Mouse (Mus musculus) embryonic facial prominence, embryonic 12.5 days (tissue): ENCODE results near the gene Zfp940. TPM values are rescaled to one million over a fixed set of nuclear protein-coding genes. Genes with fewer than 3 reads are reported as not detected.
A peak's percentile ranks its signal among the peaks of the same experiment; 100 is the strongest.
"Not testable (repeated sequence)": the region's sequence is repeated elsewhere in the genome, so short reads cannot be mapped to it uniquely, and the experiment has no call there.

Experiments used
- ATAC-seq: fragments of 200-750 bp; cut with Nextera tagmentation; 2 replicates; pipeline ENCODE4 v1.8.0; 2017; ENCODE audit not compliant: insufficient number of reproducible peaks, insufficient read depth, low FRiP score, low TSS enrichment
- H3K27ac ChIP-seq: fragments of 300-500 bp; sonication (generic); 2 replicates; pipeline ENCODE4 v1.5.1; 2016; ENCODE audit warnings: mild to moderate bottlenecking
- H3K27me3 ChIP-seq: fragments of 300-500 bp; sonication (generic); 2 replicates; pipeline ENCODE4 v1.6.1; 2016; ENCODE audit warnings: mild to moderate bottlenecking, moderate library complexity
- H3K36me3 ChIP-seq: fragments of 300-500 bp; sonication (generic); 2 replicates; pipeline ENCODE4 v1.6.1; 2016; ENCODE audit warnings: mild to moderate bottlenecking
- H3K4me1 ChIP-seq: fragments of 300-500 bp; sonication (generic); 2 replicates; pipeline ENCODE4 v1.6.1; 2016
- H3K4me2 ChIP-seq: fragments of 300-500 bp; sonication (generic); replicated peaks from 2 replicates; pipeline ENCODE4 v1.6.1; 2016; ENCODE audit warnings: mild to moderate bottlenecking, moderate library complexity
- H3K4me3 ChIP-seq: fragments of 300-500 bp; sonication (generic); 2 replicates; pipeline ENCODE4 v1.5.1; 2016; ENCODE audit warnings: mild to moderate bottlenecking
- H3K9ac ChIP-seq: fragments of 300-500 bp; sonication (generic); 2 replicates; pipeline ENCODE4 v1.6.1; 2016; ENCODE audit warnings: mild to moderate bottlenecking, moderate library complexity
- H3K9me3 ChIP-seq: fragments of 300-500 bp; sonication (generic); 2 replicates; pipeline ENCODE4 v1.6.1; 2016; ENCODE audit warnings: mild to moderate bottlenecking, moderate library complexity
- WGBS: fragments of 180-500 bp; shearing (Covaris S2); methylation state at CpG from one replicate; pipeline ENCODE4 v1.1.7; 2016; 5-methylcytosine and 5-hydroxymethylcytosine counted together
- polyA plus RNA-seq: library from polyadenylated mRNA; unstranded; fragments of >200 nt; fragmentation: Nextera tagmentation; extraction: Ambion mirVana; gene quantifications from 2 replicates; pipeline ENCODE4 v1.2.1, GENCODE M21; 2016

Zfp940 gene
- 8.5 and 8.7 TPM in 2 replicates for polyA plus RNA-seq

- peak within 1 kb of the TSS; percentile 62 for H3K4me3 ChIP-seq
- ATAC-seq = peak; percentile 93
- H3K27ac ChIP-seq = no peak within 1 kb of the TSS
- H3K9me3 ChIP-seq = no peaks in the 10 kb centered on the region
- peaks cover 6% of the 10 kb centered on the region; the same call in 1 of the 2 replicates for H3K4me1 ChIP-seq
- H3K36me3 ChIP-seq = no peaks in the 10 kb centered on the region; the same call in 1 of the 2 replicates
- WGBS = 2% methylated on average over 21 of the region's 21 CpGs
- H3K4me2 ChIP-seq = peak within 1 kb of the TSS; percentile 70
- H3K27me3 ChIP-seq = no peaks in the 10 kb centered on the region
- H3K9ac ChIP-seq = peak within 1 kb of the TSS; percentile 51
These were observed at the start of gene Zfp940 for GRCm38 (mm10) chr7:29853219-29853842. Gene Zfp940, minus strand, starts transcription at chr7:29853669.

GRCm38 (mm10) chr7:29898351-29898750, 44.9 kb upstream of the Zfp940 start:
- H3K9me3 ChIP-seq = peaks cover 31% of the 10 kb centered on the region
- H3K27ac ChIP-seq = no peak overlapping the region
- WGBS = 91% methylated on average over 4 of the region's 4 CpGs
- H3K27me3 ChIP-seq = no peaks in the 10 kb centered on the region
- no peak overlapping the region for H3K9ac ChIP-seq
- ATAC-seq = no peak
- H3K4me1 ChIP-seq = no peaks in the 10 kb centered on the region
- no peak overlapping the region for H3K4me2 ChIP-seq
- peaks cover 81% of the 10 kb centered on the region for H3K36me3 ChIP-seq
- H3K4me3 ChIP-seq = no peak overlapping the region

- no peak for ATAC-seq
These were observed 39.3 kb upstream of the Zfp940 start for GRCm38 (mm10) chr7:29892756-29893155.

GRCm38 (mm10) chr7:29890501-29890900, 37.0 kb upstream of the Zfp940 start:
- H3K27me3 ChIP-seq = no peaks in the 10 kb centered on the region
- H3K36me3 ChIP-seq = peaks cover 52% of the 10 kb centered on the region
- ATAC-seq = no peak
- no peak overlapping the region for H3K27ac ChIP-seq
- H3K4me3 ChIP-seq = no peak overlapping the region
- no peak overlapping the region for H3K4me2 ChIP-seq
- WGBS = 94% methylated on average over 7 of the region's 7 CpGs
- H3K9ac ChIP-seq = no peak overlapping the region
- H3K9me3 ChIP-seq = peaks cover 46% of the 10 kb centered on the region
- no peaks in the 10 kb centered on the region for H3K4me1 ChIP-seq

More at GRCm38 (mm10) chr7:29892756-29893155, 39.3 kb upstream of the Zfp940 start:
- H3K4me1 ChIP-seq = no peaks in the 10 kb centered on the region
- no peak overlapping the region for H3K27ac ChIP-seq
- H3K9ac ChIP-seq = no peak overlapping the region
- H3K36me3 ChIP-seq = peaks cover 75% of the 10 kb centered on the region
- H3K4me3 ChIP-seq = no peak overlapping the region
- H3K9me3 ChIP-seq = peaks cover 42% of the 10 kb centered on the region
- H3K27me3 ChIP-seq = no peaks in the 10 kb centered on the region
- 95% methylated on average over 4 of the region's 4 CpGs for WGBS
- H3K4me2 ChIP-seq = no peak overlapping the region

GRCm38 (mm10) chr7:29880916-29881315, 27.4 kb upstream of the Zfp940 start:
- Histone ChIP-seq H3K27ac (no peak overlapping the region), H3K9ac (no peak overlapping the region), H3K4me1 (no peaks in the 10 kb centered on the region), H3K4me3 (no peak overlapping the region), H3K4me2 (no peak overlapping the region), H3K36me3 (peaks cover 12% of the 10 kb centered on the region; the same call in 1 of the 2 replicates), H3K9me3 (peaks cover 7% of the 10 kb centered on the region; the same call in 1 of the 2 replicates), H3K27me3 (no peaks in the 10 kb centered on the region)
- WGBS = 93% methylated on average over 7 of the region's 7 CpGs
- ATAC-seq = no peak

GRCm38 (mm10) chr7:29880056-29880455, 26.6 kb upstream of the Zfp940 start:
- Histone ChIP-seq H3K9ac (no peak overlapping the region), H3K36me3 (peaks cover 21% of the 10 kb centered on the region), H3K27me3 (no peaks in the 10 kb centered on the region), H3K27ac (no peak overlapping the region), H3K4me1 (no peaks in the 10 kb centered on the region), H3K4me2 (no peak overlapping the region), H3K9me3 (peaks cover 9% of the 10 kb centered on the region), H3K4me3 (no peak overlapping the region)
- no peak for ATAC-seq
- WGBS = 45% methylated on average over 7 of the region's 7 CpGs

GRCm38 (mm10) chr7:29877561-29877960, 24.1 kb upstream of the Zfp940 start:
- not testable (repeated sequence) for H3K27ac ChIP-seq, H3K4me1 ChIP-seq, H3K27me3 ChIP-seq, H3K9ac ChIP-seq, ATAC-seq, H3K4me2 ChIP-seq, H3K4me3 ChIP-seq
- peaks cover 18% of the 10 kb centered on the region for H3K9me3 ChIP-seq
- H3K36me3 ChIP-seq = peaks cover 31% of the 10 kb centered on the region
- 93% methylated on average over 9 of the region's 9 CpGs for WGBS

GRCm38 (mm10) chr7:29874256-29874655, 20.8 kb upstream of the Zfp940 start:
- H3K36me3 ChIP-seq = peaks cover 31% of the 10 kb centered on the region
- WGBS = 93% methylated on average over 10 of the region's 10 CpGs
- H3K9me3 ChIP-seq = peaks cover 18% of the 10 kb centered on the region
- no peak overlapping the region for H3K27ac ChIP-seq
- no peaks in the 10 kb centered on the region for H3K4me1 ChIP-seq
- H3K4me3 ChIP-seq = no peak overlapping the region
- H3K9ac ChIP-seq = no peak overlapping the region
- H3K4me2 ChIP-seq = no peak overlapping the region
- no peak for ATAC-seq
- no peaks in the 10 kb centered on the region for H3K27me3 ChIP-seq

GRCm38 (mm10) chr7:29861660-29862059, 8.2 kb upstream of the Zfp940 start:
- Histone ChIP-seq H3K4me3 (no peak overlapping the region), H3K9me3 (no peaks in the 10 kb centered on the region), H3K9ac (no peak overlapping the region), H3K4me2 (no peak overlapping the region), H3K36me3 (peaks cover 6% of the 10 kb centered on the region; the same call in 1 of the 2 replicates), H3K27ac (no peak overlapping the region), H3K27me3 (no peaks in the 10 kb centered on the region), H3K4me1 (peaks cover 8% of the 10 kb centered on the region)
- WGBS = 88% methylated on average over 7 of the region's 7 CpGs
- ATAC-seq = no peak

GRCm38 (mm10) chr7:29859532-29860517, 6.4 kb upstream of the Zfp940 start, which contains the start of gene Zfp420:
Gene Zfp420, plus strand, starts transcription at chr7:29859979.
- WGBS = 6% methylated on average over 32 of the region's 32 CpGs
- peaks cover 8% of the 10 kb centered on the region for H3K4me1 ChIP-seq
- H3K4me3 ChIP-seq = peak within 1 kb of the TSS; percentile 52
- H3K36me3 ChIP-seq = peaks cover 6% of the 10 kb centered on the region; the same call in 1 of the 2 replicates
- H3K27me3 ChIP-seq = no peaks in the 10 kb centered on the region
- peak within 1 kb of the TSS; percentile 57 for H3K9ac ChIP-seq
- no peak within 1 kb of the TSS for H3K27ac ChIP-seq
- H3K9me3 ChIP-seq = no peaks in the 10 kb centered on the region
- H3K4me2 ChIP-seq = peak within 1 kb of the TSS; percentile 67
- ATAC-seq = peak; percentile 96

- peaks cover 6% of the 10 kb centered on the region; the same call in 1 of the 2 replicates for H3K4me1 ChIP-seq
- peak overlapping the region; percentile 62 for H3K4me3 ChIP-seq
- H3K4me2 ChIP-seq = peak overlapping the region; percentile 70
- H3K9me3 ChIP-seq = no peaks in the 10 kb centered on the region
- no peaks in the 10 kb centered on the region; the same call in 1 of the 2 replicates for H3K36me3 ChIP-seq
- no peaks in the 10 kb centered on the region for H3K27me3 ChIP-seq
- no peak for ATAC-seq
- 52% methylated on average over 9 of the region's 9 CpGs for WGBS
- H3K9ac ChIP-seq = peak overlapping the region; percentile 51
- H3K27ac ChIP-seq = no peak overlapping the region
These were observed 644 bp downstream of the Zfp940 start for GRCm38 (mm10) chr7:29852831-29853218.
